Mouse (Mus musculus) cerebellum, adult 2 months (tissue): ENCODE results near the gene Ube2s. TPM values are rescaled to one million over a fixed set of nuclear protein-coding genes. Genes with fewer than 3 reads are reported as not detected.

Source experiments
- DNase-seq, 2 experiments: peaks; one replicate each; pipeline ENCODE4 v3.0.0; 2021
- H3K27ac ChIP-seq: fragments of 200-500 bp; 2 replicates; pipeline ENCODE4 v1.5.1; 2012; ENCODE audit warnings: low read length, control low read depth, inconsistent platforms; ENCODE audit not compliant: insufficient read depth
- H3K27me3 ChIP-seq: fragments of 200-500 bp; 2 replicates; pipeline ENCODE4 v1.6.1; 2012; ENCODE audit warnings: inconsistent platforms, mild to moderate bottlenecking, low read length, moderate library complexity; ENCODE audit not compliant: control insufficient read depth, insufficient read depth
- H3K4me1 ChIP-seq: fragments of 200-500 bp; 2 replicates; pipeline ENCODE4 v1.6.1; 2011; ENCODE audit warnings: low read length; ENCODE audit not compliant: control insufficient read depth, insufficient read depth
- H3K4me3 ChIP-seq: fragments of 200-500 bp; replicated peaks from 2 replicates; pipeline ENCODE3; 2011; ENCODE audit warnings: mild to moderate bottlenecking, low read depth, low read length, control low read depth; ENCODE audit not compliant: insufficient read depth
- CTCF ChIP-seq: fragments of 200-500 bp; IDR thresholded peaks from 2 replicates; pipeline ENCODE4 v1.5.1; 2011; ENCODE audit warnings: low read depth, mild to moderate bottlenecking, control low read depth, low read length, moderate library complexity, borderline replicate concordance; ENCODE audit not compliant: insufficient read depth
- POLR2A ChIP-seq: fragments of 200-500 bp; IDR thresholded peaks from 2 replicates; pipeline ENCODE4 v1.6.1; 2011; ENCODE audit warnings: low read length, control low read depth, borderline replicate concordance; ENCODE audit not compliant: insufficient read depth
- WGBS: fragments of 180-500 bp; shearing (Covaris S2); methylation state at CpG from one replicate; pipeline ENCODE4 v1.1.7; 2018; 5-methylcytosine and 5-hydroxymethylcytosine counted together
- polyA plus RNA-seq: library from polyadenylated mRNA; depleted of rRNA; stranded (reverse); fragments of >200 nt; gene quantifications from 2 replicates; pipeline ENCODE4 v1.2.3, GENCODE M21; 2012

Ube2s gene
- polyA plus RNA-seq, 1 experiment, result 211 TPM

- 68% methylated on average over 11 of the region's 11 CpGs for WGBS
- H3K4me1 ChIP-seq, result no peaks in the 10 kb centered on the region
- DNase-seq, result no peak
- TF ChIP-seq CTCF (no peak), POLR2A (no peak)
- H3K27me3 ChIP-seq, result no peaks in the 10 kb centered on the region
- no peak overlapping the region for H3K4me3 ChIP-seq
- H3K27ac ChIP-seq, result no peak overlapping the region
Observed at GRCm38 (mm10) chr7:4850621-4851314, 38.4 kb upstream of the Ube2s start.

GRCm38 (mm10) chr7:4849372-4849771, 37.0 kb upstream of the Ube2s start:
- Histone ChIP-seq H3K27ac (no peak overlapping the region), H3K4me3 (no peak overlapping the region), H3K27me3 (no peaks in the 10 kb centered on the region), H3K4me1 (peaks cover 1% of the 10 kb centered on the region; the same call in 1 of the 2 replicates)
- TF ChIP-seq CTCF (no peak), POLR2A (no peak)
- no peak for DNase-seq
- WGBS, result 63% methylated on average over 9 of the region's 9 CpGs

- DNase-seq, result peak; percentile 68 to 79
- WGBS, result 4% methylated on average over 13 of the region's 13 CpGs
- H3K4me3 ChIP-seq, result peak overlapping the region; percentile 58
- peaks cover 6% of the 10 kb centered on the region; the same call in 1 of the 2 replicates for H3K4me1 ChIP-seq
- no peak overlapping the region for H3K27ac ChIP-seq
- TF ChIP-seq POLR2A (no peak), CTCF (no peak)
- H3K27me3 ChIP-seq, result peaks cover 4% of the 10 kb centered on the region; the same call in 1 of the 2 replicates
Observed at GRCm38 (mm10) chr7:4844917-4845309, 32.5 kb upstream of the Ube2s start.

- TF ChIP-seq POLR2A, result no peak
- no peak for TF ChIP-seq CTCF
- WGBS, result under 1% methylated on average over 41 of the region's 41 CpGs
- Histone ChIP-seq H3K4me1 (peaks cover 6% of the 10 kb centered on the region; the same call in 1 of the 2 replicates), H3K27ac (no peak within 1 kb of the TSS), H3K27me3 (peaks cover 4% of the 10 kb centered on the region; the same call in 1 of the 2 replicates), H3K4me3 (peak within 1 kb of the TSS; percentile 58)
- no peak for DNase-seq
Observed at GRCm38 (mm10) chr7:4844245-4844916, 32.0 kb upstream of the Ube2s start, which contains the start of gene Shisa7. Gene Shisa7, minus strand, starts transcription at chr7:4844696.

- no peak for TF ChIP-seq CTCF
- no peak for TF ChIP-seq POLR2A
- peaks cover 6% of the 10 kb centered on the region; the same call in 1 of the 2 replicates for H3K4me1 ChIP-seq
- peak; percentile 37 to 55 for DNase-seq
- H3K27ac ChIP-seq, result no peak overlapping the region
- peak overlapping the region; percentile 58 for H3K4me3 ChIP-seq
- 2% methylated on average over 34 of the region's 34 CpGs for WGBS
- H3K27me3 ChIP-seq, result peaks cover 4% of the 10 kb centered on the region; the same call in 1 of the 2 replicates
Observed at GRCm38 (mm10) chr7:4843604-4844244, 31.3 kb upstream of the Ube2s start.

- no peak overlapping the region for H3K4me3 ChIP-seq
- H3K4me1 ChIP-seq, result peaks cover 6% of the 10 kb centered on the region; the same call in 1 of the 2 replicates
- H3K27me3 ChIP-seq, result peaks cover 4% of the 10 kb centered on the region; the same call in 1 of the 2 replicates
- TF ChIP-seq POLR2A, result no peak
- TF ChIP-seq CTCF, result no peak
- 6% methylated on average over 16 of the region's 16 CpGs for WGBS
- no peak overlapping the region for H3K27ac ChIP-seq
- no peak for DNase-seq
Observed at GRCm38 (mm10) chr7:4842634-4843131, 30.3 kb upstream of the Ube2s start.

- 58% methylated on average over 5 of the region's 5 CpGs for WGBS
- TF ChIP-seq CTCF, result no peak
- no peak for TF ChIP-seq POLR2A
Observed at GRCm38 (mm10) chr7:4842077-4842476, 29.7 kb upstream of the Ube2s start.

More at GRCm38 (mm10) chr7:4842077-4842476, 29.7 kb upstream of the Ube2s start:
- Histone ChIP-seq H3K27ac (no peak overlapping the region), H3K4me3 (no peak overlapping the region), H3K4me1 (peaks cover 6% of the 10 kb centered on the region; the same call in 1 of the 2 replicates), H3K27me3 (peaks cover 4% of the 10 kb centered on the region; the same call in 1 of the 2 replicates)
- DNase-seq, result no peak
